Mouse (Mus musculus) CD8-positive naive resting alpha-beta T cell, adult 2 months (primary cell): Measurements from ENCODE around the gene Irs1.

Experiments
- DNase-seq, 2 experiments: peaks; one replicate each; pipeline ENCODE4 v3.0.0; 2022; ENCODE audit warnings: low read depth in 2 of 2, low spot score in 2 of 2

The Irs1 gene

GRCm38 (mm10) chr1:82291151-82291797 lies at the start of gene Irs1:
Irs1 (minus strand) TSS chr1:82291416.
- no peak for DNase-seq

- DNase-seq, result no peak
Observed at GRCm38 (mm10) chr1:82334506-82334905, 43.3 kb upstream of the Irs1 start.

- no peak for DNase-seq
Observed at GRCm38 (mm10) chr1:82329954-82330247, 38.7 kb upstream of the Irs1 start.

DNA sequence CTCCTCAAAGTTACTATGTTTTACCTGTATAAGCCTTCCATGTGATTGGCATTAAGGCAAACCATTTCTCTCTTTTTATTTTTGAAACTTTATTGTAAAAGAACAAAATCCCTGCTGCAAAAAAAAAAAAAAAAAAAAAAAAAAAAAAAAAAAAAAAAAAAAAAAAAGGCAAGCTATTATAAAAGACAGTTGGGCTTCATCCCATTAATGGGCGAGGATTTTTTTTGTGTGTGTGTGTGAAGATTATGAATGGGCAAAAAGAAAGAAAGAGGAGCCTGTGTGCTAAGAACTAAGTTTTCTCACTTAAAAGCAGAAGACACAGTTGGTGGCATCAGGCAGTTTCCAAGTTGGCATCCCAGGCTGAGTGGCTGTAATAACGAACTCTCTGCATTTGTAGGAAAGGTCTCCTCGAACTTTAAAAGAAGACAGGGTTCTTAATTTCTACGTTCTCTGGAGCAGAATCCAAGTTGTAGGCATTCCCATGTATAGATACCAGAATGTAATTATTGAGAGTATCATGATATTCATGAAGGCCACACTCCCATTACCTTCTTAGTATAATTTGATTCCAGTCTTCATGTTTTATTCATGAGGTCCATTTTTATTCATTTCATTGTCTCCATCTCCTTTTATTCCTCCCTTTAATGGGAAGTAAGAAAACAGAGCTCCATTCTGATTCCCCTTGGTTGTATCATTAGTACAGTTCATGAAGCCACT lies 38.2 kb upstream of the Irs1 start:
- no peak for DNase-seq

GRCm38 (mm10) chr1:82328033-82328775 lies 37.0 kb upstream of the Irs1 start:
- DNase-seq, result no peak

GRCm38 (mm10) chr1:82326120-82326519 lies 34.9 kb upstream of the Irs1 start:
- DNase-seq, result no peak

DNA sequence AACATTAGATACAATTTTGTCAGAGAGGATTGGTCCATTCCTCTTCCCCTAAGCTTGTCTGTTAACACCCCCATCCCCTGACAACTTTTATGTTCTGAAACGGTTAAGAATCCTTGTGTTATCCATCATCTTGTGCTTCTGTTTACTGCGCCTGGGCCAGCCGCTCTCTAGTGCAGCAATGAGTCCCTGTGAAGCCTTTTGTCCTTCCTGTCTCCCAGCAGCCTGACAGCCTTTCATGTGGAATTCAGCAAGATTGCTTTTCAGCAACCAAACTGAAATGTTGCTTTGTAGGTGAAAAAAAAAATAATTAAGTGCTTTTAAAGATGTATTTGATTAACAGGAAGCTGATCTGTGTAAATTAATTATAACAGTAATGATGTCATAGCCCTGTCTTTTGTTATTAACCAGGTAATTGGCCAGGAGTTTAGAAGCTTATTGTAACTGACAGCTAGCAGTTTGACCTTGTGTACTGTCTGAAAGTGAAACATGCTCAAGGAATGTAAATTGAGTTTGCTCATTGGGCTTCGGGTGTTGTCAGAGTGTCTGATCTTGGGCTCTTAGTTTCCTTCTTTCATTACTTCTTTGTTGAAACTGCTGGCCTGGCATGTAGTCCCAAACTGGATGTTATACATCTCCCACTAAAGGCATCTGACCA lies 33.0 kb upstream of the Irs1 start:
- no peak for DNase-seq

DNA sequence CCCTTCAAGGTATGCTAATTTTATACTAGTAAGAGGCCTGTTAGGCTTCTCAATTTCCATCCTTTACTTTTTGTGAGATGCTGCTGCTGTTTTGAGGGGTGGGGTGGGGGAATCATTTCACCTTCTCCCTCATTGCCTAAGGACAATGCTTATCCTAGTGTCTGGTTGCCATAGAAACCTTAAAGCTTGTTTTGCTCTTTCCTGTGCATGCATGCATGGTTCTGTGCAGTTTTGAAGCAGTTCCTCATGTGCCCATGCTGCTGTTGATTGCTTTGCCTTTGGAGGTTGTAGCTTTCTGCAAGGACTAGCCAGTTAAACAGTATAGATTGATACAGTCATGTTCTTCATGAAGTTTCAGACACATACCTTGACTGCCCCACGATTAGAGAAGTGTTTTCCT lies 30.2 kb upstream of the Irs1 start:
- no peak for DNase-seq

GRCm38 (mm10) chr1:82320864-82321263 lies 29.6 kb upstream of the Irs1 start:
- no peak for DNase-seq

- DNase-seq, result no peak
Observed at GRCm38 (mm10) chr1:82320456-82320855, 29.2 kb upstream of the Irs1 start.

DNA sequence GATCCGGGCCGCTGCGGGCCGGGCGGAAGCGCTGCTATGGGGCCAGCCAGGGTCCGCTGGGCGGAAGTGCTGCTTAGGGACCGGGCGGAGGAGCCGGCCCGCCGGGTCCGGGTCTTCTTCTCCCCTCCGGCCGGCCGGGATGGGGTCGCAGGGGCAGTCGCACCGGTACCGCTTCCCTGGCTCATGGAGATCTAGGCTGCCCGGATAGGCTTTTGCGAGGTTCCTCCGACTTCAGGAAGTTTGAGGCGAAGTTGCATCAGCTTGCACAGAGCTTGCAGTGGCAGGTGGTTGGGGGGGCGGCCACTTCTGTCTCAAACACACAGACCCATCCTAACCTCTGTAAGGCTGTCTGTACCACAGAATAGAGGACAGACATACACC lies 25.5 kb upstream of the Irs1 start:
- DNase-seq, result peak in 1 of 2 experiments; percentile 48

- peak; percentile 95 for DNase-seq
Observed at GRCm38 (mm10) chr1:82316111-82316745, 25.0 kb upstream of the Irs1 start, which contains the start of gene Rhbdd1. Rhbdd1 (plus strand) TSS chr1:82316452.

GRCm38 (mm10) chr1:82304483-82304882 lies 13.3 kb upstream of the Irs1 start:
- DNase-seq, result no peak

GRCm38 (mm10) chr1:82298586-82298985 lies 7.4 kb upstream of the Irs1 start:
- no peak for DNase-seq

GRCm38 (mm10) chr1:82294102-82294501 lies 2.9 kb upstream of the Irs1 start:
- DNase-seq, result no peak

GRCm38 (mm10) chr1:82292771-82293170 lies 1.6 kb upstream of the Irs1 start:
- DNase-seq, result no peak

GRCm38 (mm10) chr1:82291930-82292712 lies 905 bp upstream of the Irs1 start:
- DNase-seq, result no peak

- no peak for DNase-seq
Observed at GRCm38 (mm10) chr1:82290723-82291150, 479 bp downstream of the Irs1 start.

GRCm38 (mm10) chr1:82289990-82290681 lies 1.1 kb downstream of the Irs1 start:
- no peak for DNase-seq
